Mouse (Mus musculus) gastrocnemius, postnatal 25 days (tissue): ENCODE measurements at regions not wholly inside any gene's neighbourhood (a gene's known extent, or its start where the extent isn't known, plus 50 kb on each side); places are given as distances from the start of the nearest gene placed in this dataset.
"Not testable (repeated sequence)": the region's sequence is repeated elsewhere in the genome, so short reads cannot be mapped to it uniquely, and the experiment has no call there.

Source experiments
- DNase-seq: peaks from one replicate; pipeline ENCODE4 v3.0.0; 2022

GRCm38 (mm10) chr17:83049972-83050535 is 165.0 kb upstream of the Pkdcc start:
- DNase-seq: no peak

- DNase-seq: no peak
Observed at GRCm38 (mm10) chr17:83050591-83051197, 164.4 kb upstream of the Pkdcc start.

GRCm38 (mm10) chr17:83052613-83053140 is 162.4 kb upstream of the Pkdcc start:
- no peak for DNase-seq

GRCm38 (mm10) chr17:83057832-83058231 is 157.3 kb upstream of the Pkdcc start:
- DNase-seq: no peak

GRCm38 (mm10) chr17:83061843-83062242 is 153.2 kb upstream of the Pkdcc start:
- DNase-seq: no peak

GRCm38 (mm10) chr17:83063848-83064247 is 151.2 kb upstream of the Pkdcc start:
- no peak for DNase-seq

- DNase-seq: not testable (repeated sequence)
Observed at GRCm38 (mm10) chr17:83064376-83064775, 150.7 kb upstream of the Pkdcc start.

- peak; percentile 34 for DNase-seq
Observed at GRCm38 (mm10) chr17:83069246-83069645, 145.8 kb upstream of the Pkdcc start.

GRCm38 (mm10) chr17:83071746-83072145 is 143.3 kb upstream of the Pkdcc start:
- no peak for DNase-seq

GRCm38 (mm10) chr17:83072175-83072574 is 142.9 kb upstream of the Pkdcc start:
- no peak for DNase-seq

GRCm38 (mm10) chr17:83074893-83075292 is 140.2 kb upstream of the Pkdcc start:
- no peak for DNase-seq

- DNase-seq: no peak
Observed at GRCm38 (mm10) chr17:83077737-83078600, 137.1 kb upstream of the Pkdcc start.

- no peak for DNase-seq
Observed at GRCm38 (mm10) chr17:83078601-83079360, 136.3 kb upstream of the Pkdcc start.

GRCm38 (mm10) chr17:83079361-83079685 is 135.8 kb upstream of the Pkdcc start:
- no peak for DNase-seq

GRCm38 (mm10) chr17:83081729-83082128 is 133.4 kb upstream of the Pkdcc start:
- DNase-seq: no peak

- no peak for DNase-seq
Observed at GRCm38 (mm10) chr17:83083521-83083920, 131.6 kb upstream of the Pkdcc start.

GRCm38 (mm10) chr17:83085792-83086475 is 129.2 kb upstream of the Pkdcc start:
- no peak for DNase-seq

- DNase-seq: no peak
Observed at GRCm38 (mm10) chr17:83086703-83087102, 128.4 kb upstream of the Pkdcc start.

GRCm38 (mm10) chr17:83088471-83088870 is 126.6 kb upstream of the Pkdcc start:
- no peak for DNase-seq

- no peak for DNase-seq
Observed at GRCm38 (mm10) chr17:83089856-83090692, 125.0 kb upstream of the Pkdcc start.

GRCm38 (mm10) chr17:83093862-83094261 is 121.2 kb upstream of the Pkdcc start:
- DNase-seq: no peak
